8 mouse cellular contexts compared by ENCODE assay signal in genomic region chr1:124044925-124045640, GRCm38 (mm10). TPM values are rescaled to one million over a fixed set of nuclear protein-coding genes. Genes with fewer than 3 reads are reported as not detected.
DNase-seq lines count a peak whose midpoint lies in the region; ATAC-seq lines count a peak whose summit lies in the region.

Gene Dpp10, minus strand, starts transcription at chr1:124045559.

- no peak for ATAC-seq in embryonic facial prominence, embryonic 13.5 days (ENCODE audit: insufficient number of reproducible peaks, insufficient read depth, low FRiP score, low TSS enrichment, low read depth)
- peak; percentile 75 for ATAC-seq in midbrain, embryonic 15.5 days (replicated peaks)

- H3K27ac ChIP-seq in embryonic facial prominence, embryonic 13.5 days = no peak within 1 kb of the TSS
- peak within 1 kb of the TSS; percentile 88 for H3K27ac ChIP-seq in midbrain, embryonic 15.5 days

- peaks cover 56% of the 10 kb centered on the region for H3K27me3 ChIP-seq in embryonic facial prominence, embryonic 13.5 days
- no peaks in the 10 kb centered on the region for H3K27me3 ChIP-seq in midbrain, embryonic 15.5 days (replicated peaks)

- H3K4me2 ChIP-seq in embryonic facial prominence, embryonic 13.5 days = peak within 1 kb of the TSS; percentile 94
- peak within 1 kb of the TSS; percentile 81 for H3K4me2 ChIP-seq in midbrain, embryonic 15.5 days

- peak within 1 kb of the TSS; percentile 49 for H3K4me3 ChIP-seq in embryonic facial prominence, embryonic 13.5 days
- H3K4me3 ChIP-seq in midbrain, embryonic 15.5 days = peak within 1 kb of the TSS; percentile 72

- H3K4me1 ChIP-seq in embryonic facial prominence, embryonic 13.5 days = peaks cover 12% of the 10 kb centered on the region
- H3K4me1 ChIP-seq in midbrain, embryonic 15.5 days = peaks cover 16% of the 10 kb centered on the region

- peak within 1 kb of the TSS; percentile 60 for H3K9ac ChIP-seq in embryonic facial prominence, embryonic 13.5 days
- peak within 1 kb of the TSS; percentile 65 for H3K9ac ChIP-seq in midbrain, embryonic 15.5 days

- no peaks in the 10 kb centered on the region for H3K9me3 ChIP-seq in embryonic facial prominence, embryonic 13.5 days
- no peaks in the 10 kb centered on the region for H3K9me3 ChIP-seq in midbrain, embryonic 15.5 days

- DNase-seq in adrenal gland, postnatal 25 days = peak; percentile 0
- DNase-seq in adrenal gland, postnatal 14 days = no peak
- peak; percentile 43 for DNase-seq in ES-CJ7 (ENCODE audit: low read depth, low spot score)
- peak; percentile 24 to 41 for DNase-seq in layer of hippocampus, postnatal 10 days (ENCODE audit: low spot score in 2 of 2)
- DNase-seq in adrenal gland, postnatal 10 days = no peak
- DNase-seq in lung, postnatal 25 days (ENCODE audit: low spot score) = no peak

- H3K36me3 ChIP-seq in embryonic facial prominence, embryonic 13.5 days = no peaks in the 10 kb centered on the region
- H3K36me3 ChIP-seq in midbrain, embryonic 15.5 days (replicated peaks) = no peaks in the 10 kb centered on the region

- WGBS in embryonic facial prominence, embryonic 13.5 days = 1% methylated on average over 38 of the region's 38 CpGs
- 2% methylated on average over 35 of the region's 38 CpGs for WGBS in midbrain, embryonic 15.5 days

RNA-seq across cellular contexts. Expression of gene Dpp10, which starts in this region (rescaled TPM):
- total RNA-seq in adrenal gland, postnatal 25 days (2021) = 0.06 TPM in 1 of 2 replicates, not detected in the other
- total RNA-seq in adrenal gland, postnatal 14 days (2021) = 0.15 and 0.33 TPM in 2 replicates
- polyA plus RNA-seq in embryonic facial prominence, embryonic 13.5 days (2015; fragmentation: Nextera tagmentation; extraction: Ambion mirVana) = 0.44 and 0.53 TPM in 2 replicates
- total RNA-seq in layer of hippocampus, postnatal 10 days (2021) = 10 to 100 TPM; 33.8 to 39.7 TPM
- polyA plus RNA-seq in midbrain, embryonic 15.5 days (2015; fragmentation: Nextera tagmentation; extraction: Ambion mirVana) = 16.3 and 17.3 TPM in 2 replicates
- total RNA-seq in adrenal gland, postnatal 10 days (2021) = under 1 TPM; 0.24 to 0.33 TPM

Comparison
In these comparisons a context has a peak if more than half of its experiments do, and no peak if none do; other contexts are left out.
1. RNA of gene Dpp10 (total RNA-seq): 33.8 to 39.7 TPM in layer of hippocampus, postnatal 10 days; 0.15 to 0.33 TPM in adrenal gland, postnatal 14 days, 0.24 to 0.33 TPM in adrenal gland, postnatal 10 days and 0.06 TPM in adrenal gland, postnatal 25 days; every median in the first group is over 10 times any median in the second.
2. RNA of gene Dpp10 (polyA plus RNA-seq): 16.3 to 17.3 TPM in midbrain, embryonic 15.5 days; 0.44 to 0.53 TPM in embryonic facial prominence, embryonic 13.5 days; every median in the first group is over 10 times any median in the second.
3. Peak in DNase-seq in adrenal gland, postnatal 25 days; RNA of the gene not detected or under 1 TPM.
4. DNase-seq: peak in ES-CJ7 (single experiment) and layer of hippocampus, postnatal 10 days (2 of 2); none in adrenal gland, postnatal 14 days (single experiment), adrenal gland, postnatal 10 days (single experiment) and lung, postnatal 25 days (single experiment).